Mouse (Mus musculus) lung, postnatal 4 days (tissue): ENCODE results near the gene Mob3b.

ENCODE experiments used
- DNase-seq, 2 experiments: peaks; one replicate each; pipeline ENCODE4 v3.0.0; 2021

Gene Mob3b

GRCm38 (mm10) chr4:35063146-35063719 lies 94.1 kb downstream of the Mob3b start:
- DNase-seq, result no peak

DNA sequence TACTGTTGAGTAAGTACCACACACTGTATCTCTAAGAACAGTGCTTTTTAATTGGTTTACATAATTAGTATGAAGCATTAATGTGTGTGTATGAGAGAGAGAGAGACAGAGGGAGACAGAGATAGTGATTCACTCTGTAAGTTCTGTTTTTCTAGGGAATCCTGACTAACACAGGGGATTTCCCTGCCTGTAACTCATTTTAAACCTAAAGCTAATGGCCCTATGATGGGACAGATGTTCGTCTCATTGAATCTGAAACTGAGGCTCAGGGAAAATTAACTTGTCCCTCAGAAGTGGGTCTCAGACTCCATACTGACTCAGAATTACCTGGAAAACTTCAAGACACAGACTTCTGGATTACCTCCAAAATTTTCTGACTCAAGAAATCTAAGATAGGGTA lies 96.3 kb downstream of the Mob3b start:
- DNase-seq, result no peak

DNA sequence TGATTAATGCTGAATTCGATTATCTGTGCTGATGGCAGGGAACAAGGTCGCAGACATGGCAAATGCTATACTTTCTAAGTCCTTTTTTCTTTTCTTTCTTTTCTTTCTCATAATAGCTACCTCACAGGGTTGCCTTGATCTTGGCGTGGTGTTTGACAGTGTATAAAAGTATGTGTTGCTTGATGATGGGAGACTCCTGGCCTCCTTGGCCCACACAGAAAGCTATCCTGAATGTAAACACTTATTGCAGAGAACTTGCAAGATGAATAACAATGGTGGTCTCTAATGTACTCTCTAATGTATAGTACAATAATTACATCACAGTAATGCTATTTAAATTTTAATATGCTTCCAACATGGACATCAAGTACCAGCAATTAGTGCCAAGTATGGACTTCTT lies 96.9 kb downstream of the Mob3b start:
- no peak for DNase-seq

DNA sequence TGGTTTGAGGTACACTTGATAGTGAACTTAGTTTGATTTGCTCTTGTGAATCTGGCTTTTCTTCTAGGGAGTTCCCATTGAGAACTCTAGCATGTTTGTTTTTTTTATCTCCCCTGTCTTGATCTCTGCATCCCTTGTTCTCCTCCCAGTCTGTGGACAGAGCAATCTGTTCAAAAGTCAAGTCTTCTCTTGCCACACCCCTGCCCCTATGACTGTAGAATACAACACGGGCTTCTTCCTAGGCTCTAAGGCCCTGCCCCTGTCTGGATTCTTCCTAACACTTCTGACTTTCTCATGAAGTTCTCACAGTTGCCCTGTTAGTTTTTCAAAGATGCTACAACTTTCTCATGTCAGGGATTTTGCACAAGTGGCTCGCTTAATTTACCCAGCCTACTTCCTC lies 102.9 kb downstream of the Mob3b start:
- DNase-seq, result no peak

- DNase-seq, result no peak
Observed at GRCm38 (mm10) chr4:35052174-35052942, 104.9 kb downstream of the Mob3b start.

DNA sequence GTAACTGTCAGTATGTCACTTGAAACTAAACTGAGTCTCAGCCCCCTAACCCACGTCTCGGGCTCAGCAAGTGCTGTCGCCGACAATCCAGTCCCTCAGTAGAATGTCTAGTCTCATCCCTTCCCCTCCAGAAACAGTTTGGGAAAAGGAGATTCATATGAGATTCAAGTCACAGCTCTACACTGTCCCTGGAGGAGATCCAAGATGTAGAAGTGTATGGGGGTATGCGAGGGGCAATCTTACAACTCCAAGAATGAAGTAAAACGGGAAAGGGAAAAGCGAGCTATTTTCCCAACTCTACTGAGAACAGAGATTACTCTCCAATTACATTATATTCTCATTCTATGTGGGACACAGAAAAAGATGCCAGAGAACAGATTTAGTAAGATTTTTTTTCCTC lies 106.1 kb downstream of the Mob3b start:
- DNase-seq, result no peak

GRCm38 (mm10) chr4:35049742-35050058 lies 107.6 kb downstream of the Mob3b start:
- no peak for DNase-seq

GRCm38 (mm10) chr4:35049036-35049741 lies 108.1 kb downstream of the Mob3b start:
- no peak for DNase-seq

- DNase-seq, result no peak
Observed at GRCm38 (mm10) chr4:35040896-35041295, 116.4 kb downstream of the Mob3b start.

DNA sequence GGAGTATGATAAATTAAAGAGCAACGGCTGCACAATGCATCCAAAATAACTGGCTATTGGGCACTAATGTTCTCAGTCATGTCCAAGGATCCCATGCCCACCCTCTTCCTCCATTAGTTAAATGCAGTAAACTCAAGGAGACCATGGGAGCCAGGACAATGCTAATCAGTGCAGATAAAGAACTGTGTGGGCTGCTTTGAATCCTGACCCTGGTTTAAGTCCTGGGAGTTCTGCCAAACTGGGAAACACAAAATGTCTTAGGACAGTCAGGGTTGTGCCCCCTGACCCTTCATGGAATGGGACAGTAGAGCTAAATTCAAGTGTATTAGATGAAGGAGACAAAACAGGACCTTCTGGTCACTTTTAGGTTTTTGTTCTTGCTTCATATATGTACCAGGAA lies 117.0 kb downstream of the Mob3b start:
- no peak for DNase-seq

GRCm38 (mm10) chr4:35037824-35038223 lies 119.5 kb downstream of the Mob3b start:
- DNase-seq, result no peak

DNA sequence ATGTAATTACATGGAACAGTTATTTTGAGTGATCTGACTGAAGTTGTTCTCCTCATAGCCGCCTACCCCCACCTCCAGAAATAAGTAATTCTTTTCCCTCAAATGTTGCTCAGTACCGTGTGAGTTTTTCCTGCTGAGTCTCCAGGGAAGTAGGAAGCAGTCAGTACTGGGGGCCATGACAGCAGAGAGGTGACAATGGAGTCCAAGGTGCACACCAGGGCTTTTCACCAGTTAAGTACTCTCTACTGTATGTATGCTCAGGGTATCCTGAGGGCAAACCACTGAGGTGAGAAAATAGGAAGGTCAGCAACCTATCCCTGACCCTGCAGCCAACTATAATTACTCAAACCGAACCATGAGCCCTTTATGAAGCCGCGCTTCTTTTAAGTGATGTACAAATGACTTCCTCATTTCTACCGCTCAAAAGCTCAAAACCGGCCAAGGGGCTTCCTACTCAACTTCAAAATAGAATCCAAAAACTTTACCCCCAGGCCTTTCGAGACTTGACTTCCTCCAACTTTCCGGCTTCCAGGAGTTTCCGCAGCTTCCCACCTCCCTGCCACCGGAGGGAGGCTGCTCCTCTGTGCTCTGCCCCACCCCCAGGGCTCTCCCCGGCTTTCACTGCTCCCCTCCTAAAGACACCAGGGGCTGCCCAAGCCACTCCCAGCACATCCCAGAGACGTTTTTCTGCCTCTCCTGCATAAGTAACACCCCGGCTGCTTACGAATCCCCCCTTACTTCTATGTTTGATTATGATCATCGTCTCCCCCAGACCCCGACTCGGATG lies 122.6 kb downstream of the Mob3b start:
- no peak for DNase-seq

GRCm38 (mm10) chr4:35032758-35033157 lies 124.5 kb downstream of the Mob3b start:
- DNase-seq, result no peak

DNA sequence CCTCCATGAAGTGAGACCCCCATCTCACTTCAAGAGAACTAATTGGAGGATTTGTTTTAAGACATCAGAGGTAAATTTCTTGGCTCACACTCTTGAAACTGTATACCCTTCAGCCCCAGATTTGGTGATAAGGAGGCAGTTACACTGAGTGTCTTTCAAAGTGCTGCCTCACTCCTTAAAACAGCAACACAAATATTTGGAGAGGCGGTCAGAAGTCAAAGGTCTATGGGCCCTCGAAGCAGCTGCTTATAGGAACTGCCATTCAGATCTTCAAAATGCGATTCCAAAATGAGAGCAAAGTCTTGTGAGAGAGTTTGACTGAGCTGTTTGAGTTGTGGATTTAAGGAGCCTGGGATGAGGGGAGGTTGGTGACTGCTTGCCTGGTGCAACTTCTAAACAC lies 125.7 kb downstream of the Mob3b start:
- no peak for DNase-seq

DNA sequence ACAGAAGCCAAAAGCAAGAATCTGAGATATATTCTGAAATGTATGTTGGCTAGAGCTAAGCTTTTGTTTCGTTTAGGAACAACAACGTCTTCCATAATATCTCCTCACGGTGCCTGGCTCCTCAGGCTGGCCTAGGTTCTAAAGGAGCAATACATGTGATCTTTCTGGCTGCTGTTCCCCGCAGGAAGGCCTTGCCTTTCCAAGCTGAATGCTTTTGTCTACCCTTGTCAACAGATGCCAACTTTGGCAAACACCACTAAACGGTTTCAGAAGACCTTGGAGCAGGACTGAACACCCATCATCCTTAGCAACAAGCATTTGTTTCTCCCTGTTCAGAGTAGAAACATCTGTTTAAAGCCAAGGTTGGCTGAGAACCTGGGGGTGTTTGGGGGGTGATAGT lies 126.1 kb downstream of the Mob3b start:
- no peak for DNase-seq

GRCm38 (mm10) chr4:35018416-35018815 lies 138.9 kb downstream of the Mob3b start:
- DNase-seq, result no peak

- no peak for DNase-seq
Observed at GRCm38 (mm10) chr4:35012401-35013307, 144.6 kb downstream of the Mob3b start.

DNA sequence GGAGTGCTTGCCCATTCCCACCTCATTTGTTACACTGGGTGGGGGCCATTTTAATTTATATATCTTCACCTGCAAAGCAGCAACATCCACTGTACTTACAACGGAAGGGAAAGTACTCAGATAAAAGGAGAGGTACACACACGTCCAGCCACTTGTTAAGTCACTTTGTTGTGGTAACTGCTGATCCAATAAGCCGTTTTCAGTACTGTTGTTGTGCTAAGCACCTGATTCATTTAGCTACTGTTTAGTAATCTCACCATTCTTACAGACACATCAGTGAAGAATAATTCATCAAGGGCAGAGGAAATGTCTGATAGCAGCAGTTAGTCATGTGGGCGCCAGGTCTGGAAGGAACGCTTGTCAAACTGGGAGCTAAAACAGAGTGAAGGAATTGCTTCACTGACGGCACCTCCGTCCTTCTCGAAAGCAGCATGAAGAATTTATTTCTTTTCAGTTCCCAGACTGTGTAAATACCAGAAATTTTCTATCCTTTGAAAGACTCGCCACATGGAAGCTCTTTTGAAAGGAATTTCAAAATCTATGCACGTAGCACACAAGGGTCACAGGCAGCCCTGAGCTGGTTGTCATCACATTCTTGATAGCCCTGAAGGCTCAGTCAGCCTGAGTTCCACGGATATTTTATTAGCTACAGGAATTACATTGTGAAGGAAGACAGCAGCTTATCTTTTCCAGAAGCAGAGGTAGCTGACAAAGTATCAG lies 150.6 kb downstream of the Mob3b start:
- no peak for DNase-seq

DNA sequence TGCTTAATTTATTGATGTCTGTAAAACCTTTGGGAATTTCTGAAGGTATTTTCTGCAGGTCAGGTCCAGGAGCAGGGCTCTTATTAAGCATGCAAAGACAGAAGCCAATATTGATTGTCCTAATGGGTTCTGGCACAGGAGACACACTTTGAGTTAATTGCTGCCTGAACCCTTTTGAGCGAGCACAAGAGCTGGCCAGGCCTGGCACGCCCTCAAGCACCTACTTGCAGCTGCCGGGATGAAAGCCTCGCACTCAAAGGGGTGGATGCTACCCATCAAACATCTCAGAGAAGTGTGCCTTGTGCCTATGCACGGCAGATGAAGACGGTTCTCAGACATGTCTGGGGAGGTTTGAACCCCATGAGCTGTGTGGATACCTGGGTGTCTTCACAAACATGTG lies 151.2 kb downstream of the Mob3b start:
- DNase-seq, result no peak

DNA sequence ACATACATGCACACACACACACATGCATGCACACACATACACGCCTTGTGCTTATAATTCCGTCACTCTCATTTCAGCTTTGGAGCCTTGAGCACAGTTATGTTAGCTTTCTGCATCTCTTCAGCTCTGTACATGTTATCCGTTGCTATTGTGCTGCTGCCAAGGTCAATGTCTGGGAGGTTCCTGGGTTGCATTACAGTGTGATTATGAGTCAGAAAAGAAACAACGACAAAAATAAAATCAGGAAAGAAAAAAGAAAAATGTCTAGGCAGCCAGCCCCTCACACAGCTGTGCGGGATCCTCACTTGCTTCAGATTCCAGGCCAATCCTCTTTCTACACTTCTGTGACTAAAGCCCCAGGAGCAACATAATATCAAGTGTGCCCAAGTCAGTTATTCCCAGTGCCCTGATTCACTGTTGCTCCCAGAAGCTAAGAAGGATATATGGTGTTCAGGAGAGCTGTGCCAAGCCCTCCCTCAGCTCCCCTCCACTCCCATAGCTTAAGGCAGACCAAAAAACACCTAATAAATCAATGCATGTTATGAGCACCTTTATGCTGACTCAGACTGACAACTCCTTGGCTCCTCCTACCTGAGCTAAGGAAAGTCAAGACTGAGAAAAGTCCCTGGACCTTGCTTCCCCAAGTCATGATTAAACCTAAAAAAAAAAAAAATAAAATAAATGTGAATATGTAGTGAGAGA lies 152.1 kb downstream of the Mob3b start:
- DNase-seq, result no peak

- DNase-seq, result no peak
Observed at GRCm38 (mm10) chr4:35004473-35004872, 152.8 kb downstream of the Mob3b start.
